Mouse (Mus musculus) liver, embryonic 11.5 days (tissue): ENCODE measurements around the gene Creg2. TPM values are rescaled to one million over a fixed set of nuclear protein-coding genes. Genes with fewer than 3 reads are reported as not detected.

Source experiments
- ATAC-seq: fragments of 200-750 bp; cut with Nextera tagmentation; replicated peaks from 2 replicates; pipeline ENCODE4 v1.8.0; 2017; ENCODE audit warnings: moderate number of reproducible peaks, mild to moderate bottlenecking, moderate TSS enrichment, moderate library complexity; ENCODE audit not compliant: low FRiP score
- DNase-seq: peaks from one replicate; pipeline ENCODE4 v3.0.0-alpha.2; 2017; ENCODE audit warnings: low spot score
- H3K27ac ChIP-seq: fragments of 300-500 bp; sonication (generic); 2 replicates; pipeline ENCODE4 v1.5.1; 2014; ENCODE audit warnings: mild to moderate bottlenecking, low read depth, low read length, control low read depth
- H3K27me3 ChIP-seq: fragments of 300-500 bp; sonication (generic); replicated peaks from 2 replicates; pipeline ENCODE4 v1.6.1; 2014; ENCODE audit warnings: low read length, mixed read lengths; ENCODE audit not compliant: control insufficient read depth, insufficient read depth
- H3K36me3 ChIP-seq: fragments of 300-500 bp; sonication (generic); 2 replicates; pipeline ENCODE4 v1.6.1; 2014; ENCODE audit warnings: mild to moderate bottlenecking, low read length, moderate library complexity, mixed read lengths; ENCODE audit not compliant: control insufficient read depth, insufficient read depth
- H3K4me1 ChIP-seq: fragments of 300-500 bp; sonication (generic); replicated peaks from 2 replicates; pipeline ENCODE4 v1.6.1; 2014; ENCODE audit warnings: low read length, mixed read lengths; ENCODE audit not compliant: control insufficient read depth, insufficient read depth
- H3K4me2 ChIP-seq: fragments of 300-500 bp; sonication (generic); 2 replicates; pipeline ENCODE4 v1.6.1; 2014; ENCODE audit warnings: mild to moderate bottlenecking, control low read depth, moderate library complexity
- H3K4me3 ChIP-seq: fragments of 300-500 bp; sonication (generic); 2 replicates; pipeline ENCODE4 v1.5.1; 2014; ENCODE audit warnings: low read depth, low read length, control low read depth
- H3K9ac ChIP-seq: fragments of 300-500 bp; sonication (generic); 2 replicates; pipeline ENCODE4 v1.6.1; 2014; ENCODE audit warnings: low read depth, low read length, control low read depth
- H3K9me3 ChIP-seq: fragments of 300-500 bp; sonication (generic); 2 replicates; pipeline ENCODE4 v1.6.1; 2016; ENCODE audit warnings: low read length, inconsistent platforms, mixed read lengths; ENCODE audit not compliant: control insufficient read depth
- WGBS: fragments of 180-500 bp; shearing (Covaris S2); extraction: QIAGEN DNeasy Blood & Tissue Kit; methylation state at CpG from one replicate; pipeline ENCODE4 v1.1.7; 2014; 5-methylcytosine and 5-hydroxymethylcytosine counted together
- polyA plus RNA-seq: library from polyadenylated mRNA; unstranded; fragments of >200 nt; fragmentation: Nextera tagmentation; extraction: Ambion mirVana; gene quantifications from 2 replicates; pipeline ENCODE4 v1.2.1, GENCODE M21; 2014

Creg2 gene
- polyA plus RNA-seq, 1 experiment from 2014 or later, result not detected

GRCm38 (mm10) chr1:39578446-39578845 lies 72.8 kb downstream of the Creg2 start:
- ATAC-seq (no peak), DNase-seq (no peak)
- Histone ChIP-seq H3K9ac (no peak overlapping the region), H3K27me3 (no peaks in the 10 kb centered on the region), H3K36me3 (no peaks in the 10 kb centered on the region), H3K4me2 (no peak overlapping the region), H3K4me1 (peaks cover 24% of the 10 kb centered on the region), H3K27ac (no peak overlapping the region), H3K9me3 (no peaks in the 10 kb centered on the region), H3K4me3 (no peak overlapping the region)
- WGBS, result 75% methylated on average over 5 of the region's 5 CpGs

GRCm38 (mm10) chr1:39577253-39577705 lies 74.0 kb downstream of the Creg2 start, which contains the start of gene Rnf149:
Rnf149 (minus strand) TSS chr1:39577405.
- under 1% methylated on average over 49 of the region's 49 CpGs for WGBS
- H3K27ac ChIP-seq, result peak within 1 kb of the TSS; percentile 97
- ATAC-seq (peak; percentile 90), DNase-seq (peak; percentile 98)
- H3K4me1 ChIP-seq, result peaks cover 25% of the 10 kb centered on the region
- no peaks in the 10 kb centered on the region for H3K27me3 ChIP-seq
- H3K4me3 ChIP-seq, result peak within 1 kb of the TSS; percentile 64
- no peaks in the 10 kb centered on the region for H3K9me3 ChIP-seq
- no peaks in the 10 kb centered on the region for H3K36me3 ChIP-seq
- peak within 1 kb of the TSS; percentile 96 for H3K9ac ChIP-seq
- H3K4me2 ChIP-seq, result peak within 1 kb of the TSS; percentile 91

GRCm38 (mm10) chr1:39576431-39577243 lies 74.6 kb downstream of the Creg2 start:
- Histone ChIP-seq H3K4me1 (peaks cover 27% of the 10 kb centered on the region), H3K9ac (peak overlapping the region; percentile 96), H3K9me3 (no peaks in the 10 kb centered on the region), H3K4me3 (peak overlapping the region; percentile 64), H3K27me3 (no peaks in the 10 kb centered on the region), H3K4me2 (peak overlapping the region; percentile 91), H3K27ac (peak overlapping the region; percentile 97), H3K36me3 (no peaks in the 10 kb centered on the region)
- WGBS, result under 1% methylated on average over 88 of the region's 88 CpGs
- DNase-seq, result peak; percentile 76
- peak; percentile 56 for ATAC-seq

GRCm38 (mm10) chr1:39575778-39576375 lies 75.4 kb downstream of the Creg2 start:
- WGBS, result 10% methylated on average over 8 of the region's 8 CpGs
- peak overlapping the region; percentile 64 for H3K4me3 ChIP-seq
- H3K36me3 ChIP-seq, result no peaks in the 10 kb centered on the region
- peak overlapping the region; percentile 97 for H3K27ac ChIP-seq
- no peaks in the 10 kb centered on the region for H3K9me3 ChIP-seq
- no peak for DNase-seq
- peak overlapping the region; percentile 96 for H3K9ac ChIP-seq
- peak overlapping the region; percentile 91 for H3K4me2 ChIP-seq
- peaks cover 27% of the 10 kb centered on the region for H3K4me1 ChIP-seq
- no peaks in the 10 kb centered on the region for H3K27me3 ChIP-seq
- ATAC-seq, result no peak

GRCm38 (mm10) chr1:39573890-39574289 lies 77.4 kb downstream of the Creg2 start:
- DNase-seq (no peak), ATAC-seq (no peak)
- H3K27me3 ChIP-seq, result no peaks in the 10 kb centered on the region
- no peak overlapping the region for H3K27ac ChIP-seq
- no peak overlapping the region for H3K9ac ChIP-seq
- WGBS, result 63% methylated on average over 7 of the region's 7 CpGs
- no peak overlapping the region for H3K4me2 ChIP-seq
- H3K36me3 ChIP-seq, result 0 out of 2 replicates have a peak, but pooled peaks cover 3% of the 10 kb centered on the region
- H3K4me1 ChIP-seq, result peaks cover 27% of the 10 kb centered on the region
- no peaks in the 10 kb centered on the region for H3K9me3 ChIP-seq
- H3K4me3 ChIP-seq, result no peak overlapping the region

- H3K27ac ChIP-seq, result no peak overlapping the region
- H3K27me3 ChIP-seq, result no peaks in the 10 kb centered on the region
- H3K36me3 ChIP-seq, result 0 out of 2 replicates have a peak, but pooled peaks cover 3% of the 10 kb centered on the region
- peaks cover 21% of the 10 kb centered on the region for H3K4me1 ChIP-seq
- H3K9me3 ChIP-seq, result no peaks in the 10 kb centered on the region
- 49% methylated on average over 6 of the region's 6 CpGs for WGBS
- H3K9ac ChIP-seq, result no peak overlapping the region
- DNase-seq (no peak), ATAC-seq (no peak)
- H3K4me3 ChIP-seq, result no peak overlapping the region
- no peak overlapping the region for H3K4me2 ChIP-seq
Measured at GRCm38 (mm10) chr1:39571653-39572052, 79.6 kb downstream of the Creg2 start.

Other genes with a start within 250 kb of the Creg2 start
- gene Tbc1d8, start 172.7 kb downstream of the Creg2 start, polyA plus RNA-seq, result 6.7 and 9.3 TPM in 2 replicates
- gene Cnot11, start 116.5 kb downstream of the Creg2 start, polyA plus RNA-seq, result 24.3 and 26.3 TPM in 2 replicates
- 27.5 and 29.6 TPM in 2 replicates for gene Rnf149, start 74.1 kb downstream of the Creg2 start, polyA plus RNA-seq
- gene Rfx8, start 69.5 kb upstream of the Creg2 start, polyA plus RNA-seq, result 0.17 and 0.53 TPM in 2 replicates
- not detected in 2 replicates for gene Gm3646, start 153.9 kb upstream of the Creg2 start, polyA plus RNA-seq
- 12.5 and 13.6 TPM in 2 replicates for gene Map4k4, start 249.4 kb upstream of the Creg2 start, polyA plus RNA-seq